Mouse (Mus musculus): ENCODE data around the gene Abca1. TPM values are rescaled to one million over a fixed set of nuclear protein-coding genes. Genes with fewer than 3 reads are reported as not detected.

The Abca1 gene
- polyA plus RNA-seq, 2 experiments: 9.0 to 12.3 TPM

GRCm38 (mm10) chr4:53179308-53179820, 19.7 kb upstream of the Abca1 start:
- Histone ChIP-seq H3K4me1 (ENCODE audit: control insufficient read depth, insufficient read depth, low read length) (peaks cover 9% of the 10 kb centered on the region; the same call in 1 of the 2 replicates), H3K36me3 (ENCODE audit: control insufficient read depth, insufficient read depth, low read length) (no peaks in the 10 kb centered on the region), H3K4me3 (replicated peaks; ENCODE audit: low read length) (no peak overlapping the region), H3K27ac (replicated peaks; ENCODE audit: low read depth, low read length) (no peak overlapping the region), H3K27me3 (ENCODE audit: control insufficient read depth, insufficient read depth, low read length) (no peaks in the 10 kb centered on the region), H3K9ac (ENCODE audit: low read depth, low read length, severe bottlenecking) (no peak overlapping the region), H3K4me2 (replicated peaks; ENCODE audit: low read depth, low read length, severe bottlenecking) (0 out of 2 replicates have a peak overlapping the region, but pooled peaks have one; percentile 10), H3K9me3 (ENCODE audit: control insufficient read depth, low read length) (no peaks in the 10 kb centered on the region)
- WGBS: 36% methylated on average over 10 of the region's 10 CpGs
- ATAC-seq (ENCODE audit: low FRiP score, low read depth): no peak
- no peak for DNase-seq (ENCODE audit: low spot score)
- TF ChIP-seq POLR2A (IDR thresholded peaks at IDR 0.05; ENCODE audit: borderline replicate concordance, extremely low read depth, insufficient read depth, insufficient read length): no peak

- 84% methylated on average over 7 of the region's 7 CpGs for WGBS
- ATAC-seq (ENCODE audit: low FRiP score, low read depth): no peak
- Histone ChIP-seq H3K4me1 (ENCODE audit: control insufficient read depth, insufficient read depth, low read length) (peaks cover 9% of the 10 kb centered on the region; the same call in 1 of the 2 replicates), H3K4me2 (replicated peaks; ENCODE audit: low read depth, low read length, severe bottlenecking) (no peak overlapping the region), H3K27me3 (ENCODE audit: control insufficient read depth, insufficient read depth, low read length) (no peaks in the 10 kb centered on the region), H3K9ac (ENCODE audit: low read depth, low read length, severe bottlenecking) (no peak overlapping the region), H3K4me3 (replicated peaks; ENCODE audit: low read length) (no peak overlapping the region), H3K36me3 (ENCODE audit: control insufficient read depth, insufficient read depth, low read length) (no peaks in the 10 kb centered on the region), H3K27ac (replicated peaks; ENCODE audit: low read depth, low read length) (no peak overlapping the region; the same call in 1 of the 2 replicates), H3K9me3 (ENCODE audit: control insufficient read depth, low read length) (no peaks in the 10 kb centered on the region)
- DNase-seq (ENCODE audit: low spot score): no peak
- no peak for TF ChIP-seq POLR2A (IDR thresholded peaks at IDR 0.05; ENCODE audit: borderline replicate concordance, extremely low read depth, insufficient read depth, insufficient read length)
Observed at GRCm38 (mm10) chr4:53178489-53178888, 18.8 kb upstream of the Abca1 start.

DNA sequence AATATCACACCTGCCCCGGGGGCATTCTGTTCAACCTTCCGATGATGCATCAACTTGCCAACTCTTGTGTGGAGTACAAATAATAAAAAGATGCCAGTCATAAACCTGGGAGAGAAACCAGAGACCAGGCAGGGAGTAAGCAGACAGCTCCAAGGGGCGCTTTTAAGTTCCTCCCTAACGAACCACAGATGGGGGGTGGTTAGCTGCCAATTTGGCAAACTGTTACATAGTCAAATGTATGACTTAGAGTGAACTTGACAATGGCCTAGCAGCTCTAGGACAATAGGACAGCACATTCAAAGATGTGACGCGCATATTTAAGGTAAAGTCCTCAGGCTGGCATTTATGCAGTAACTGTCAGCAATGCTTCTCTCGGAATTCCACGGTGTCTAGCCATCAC, 18.0 kb upstream of the Abca1 start:
- 74% methylated on average over 8 of the region's 8 CpGs for WGBS

GRCm38 (mm10) chr4:53174906-53175305, 15.2 kb upstream of the Abca1 start:
- Histone ChIP-seq H3K4me2 (replicated peaks; ENCODE audit: low read depth, low read length, severe bottlenecking) (no peak overlapping the region), H3K9me3 (ENCODE audit: control insufficient read depth, low read length) (no peaks in the 10 kb centered on the region), H3K4me1 (ENCODE audit: control insufficient read depth, insufficient read depth, low read length) (peaks cover 8% of the 10 kb centered on the region; the same call in 1 of the 2 replicates), H3K36me3 (ENCODE audit: control insufficient read depth, insufficient read depth, low read length) (no peaks in the 10 kb centered on the region), H3K9ac (ENCODE audit: low read depth, low read length, severe bottlenecking) (no peak overlapping the region), H3K27me3 (ENCODE audit: control insufficient read depth, insufficient read depth, low read length) (no peaks in the 10 kb centered on the region), H3K27ac (replicated peaks; ENCODE audit: low read depth, low read length) (no peak overlapping the region), H3K4me3 (replicated peaks; ENCODE audit: low read length) (no peak overlapping the region)
- DNase-seq (ENCODE audit: low spot score) (no peak), ATAC-seq (ENCODE audit: low FRiP score, low read depth) (no peak)
- TF ChIP-seq POLR2A (IDR thresholded peaks at IDR 0.05; ENCODE audit: borderline replicate concordance, extremely low read depth, insufficient read depth, insufficient read length): no peak
- 82% methylated on average over 7 of the region's 7 CpGs for WGBS

More for the DNA sequence above, 18.0 kb upstream of the Abca1 start:
- Histone ChIP-seq H3K9me3 (ENCODE audit: control insufficient read depth, low read length) (no peaks in the 10 kb centered on the region), H3K4me3 (replicated peaks; ENCODE audit: low read length) (no peak overlapping the region), H3K36me3 (ENCODE audit: control insufficient read depth, insufficient read depth, low read length) (no peaks in the 10 kb centered on the region), H3K27ac (replicated peaks; ENCODE audit: low read depth, low read length) (no peak overlapping the region), H3K9ac (ENCODE audit: low read depth, low read length, severe bottlenecking) (no peak overlapping the region), H3K4me2 (replicated peaks; ENCODE audit: low read depth, low read length, severe bottlenecking) (no peak overlapping the region), H3K4me1 (ENCODE audit: control insufficient read depth, insufficient read depth, low read length) (peaks cover 9% of the 10 kb centered on the region; the same call in 1 of the 2 replicates), H3K27me3 (ENCODE audit: control insufficient read depth, insufficient read depth, low read length) (no peaks in the 10 kb centered on the region)
- ATAC-seq (ENCODE audit: low FRiP score, low read depth) (no peak), DNase-seq (ENCODE audit: low spot score) (no peak)
- TF ChIP-seq POLR2A (IDR thresholded peaks at IDR 0.05; ENCODE audit: borderline replicate concordance, extremely low read depth, insufficient read depth, insufficient read length): no peak

GRCm38 (mm10) chr4:53170403-53170802, 10.7 kb upstream of the Abca1 start:
- no peak for ATAC-seq (ENCODE audit: low FRiP score, low read depth)
- 68% methylated on average over 2 of the region's 2 CpGs for WGBS

More at GRCm38 (mm10) chr4:53170403-53170802, 10.7 kb upstream of the Abca1 start:
- H3K27me3 ChIP-seq (ENCODE audit: control insufficient read depth, insufficient read depth, low read length): no peaks in the 10 kb centered on the region
- no peaks in the 10 kb centered on the region for H3K36me3 ChIP-seq (ENCODE audit: control insufficient read depth, insufficient read depth, low read length)
- H3K9ac ChIP-seq (ENCODE audit: low read depth, low read length, severe bottlenecking): no peak overlapping the region
- no peak for TF ChIP-seq POLR2A (IDR thresholded peaks at IDR 0.05; ENCODE audit: borderline replicate concordance, extremely low read depth, insufficient read depth, insufficient read length)
- no peak overlapping the region for H3K4me3 ChIP-seq (replicated peaks; ENCODE audit: low read length)
- DNase-seq (ENCODE audit: low spot score): no peak
- no peak overlapping the region for H3K27ac ChIP-seq (replicated peaks; ENCODE audit: low read depth, low read length)
- no peaks in the 10 kb centered on the region for H3K4me1 ChIP-seq (ENCODE audit: control insufficient read depth, insufficient read depth, low read length)
- H3K4me2 ChIP-seq (replicated peaks; ENCODE audit: low read depth, low read length, severe bottlenecking): no peak overlapping the region
- H3K9me3 ChIP-seq (ENCODE audit: control insufficient read depth, low read length): no peaks in the 10 kb centered on the region
